Mouse (Mus musculus) ES-E14 (cell line): Measurements from ENCODE around the gene Tpte. TPM values are rescaled to one million over a fixed set of nuclear protein-coding genes. Genes with fewer than 3 reads are reported as not detected.

ENCODE experiments used
- DNase-seq: peaks from one replicate; pipeline ENCODE4 v3.0.0-alpha.2; 2013; ENCODE audit warnings: low read depth, low spot score
- H3K27ac ChIP-seq: 2 replicates; pipeline ENCODE4 v1.5.1; 2012; ENCODE audit warnings: low read depth, mild to moderate bottlenecking, low read length, moderate library complexity, mixed read lengths; ENCODE audit not compliant: poor library complexity, insufficient read depth, severe bottlenecking
- H3K36me3 ChIP-seq: 2 replicates; pipeline ENCODE4 v1.6.1; 2012; ENCODE audit warnings: mild to moderate bottlenecking, low read length, moderate library complexity, mixed read lengths; ENCODE audit not compliant: control insufficient read depth, poor library complexity, insufficient read depth, severe bottlenecking
- H3K4me1 ChIP-seq, 2 experiments: fragments of 150-350 bp in 1 of 2; sonication (generic) in 1 of 2; 2 replicates each; pipeline ENCODE4 v1.6.1; 2012; ENCODE audit warnings: low read length in 2 of 2, mild to moderate bottlenecking in 1 of 2, mixed read lengths in 1 of 2; ENCODE audit not compliant: control insufficient read depth in 2 of 2, insufficient read depth in 2 of 2, poor library complexity in 1 of 2
- H3K4me3 ChIP-seq, 2 experiments: fragments of 150-350 bp in 1 of 2; sonication (generic) in 1 of 2; 2 replicates each; pipeline ENCODE4 v1.5.1; 2012; ENCODE audit warnings: low read length in 2 of 2, low read depth in 1 of 2, mild to moderate bottlenecking in 1 of 2, mixed read lengths in 1 of 2; ENCODE audit not compliant: insufficient read depth in 1 of 2, poor library complexity in 1 of 2, severe bottlenecking in 1 of 2
- H3K9ac ChIP-seq: 2 replicates; pipeline ENCODE4 v1.6.1; 2012; ENCODE audit warnings: low read depth, mild to moderate bottlenecking, low read length, mixed read lengths; ENCODE audit not compliant: poor library complexity, insufficient read depth, severe bottlenecking
- H3K9me3 ChIP-seq: fragments of 150-350 bp; sonication (generic); 2 replicates; pipeline ENCODE4 v1.6.1; 2012; ENCODE audit warnings: low read depth, mild to moderate bottlenecking, low read length; ENCODE audit not compliant: control insufficient read depth, insufficient read depth
- CHD2 ChIP-seq: IDR thresholded peaks from 2 replicates; pipeline ENCODE4 v1.6.1; 2014; ENCODE audit warnings: mild to moderate bottlenecking, low read depth, low read length, inconsistent platforms
- HCFC1 ChIP-seq: IDR thresholded peaks from 2 replicates; pipeline ENCODE4 v1.6.1; 2012; ENCODE audit warnings: low read length, inconsistent platforms, borderline replicate concordance; ENCODE audit not compliant: insufficient read depth
- MAFK ChIP-seq: IDR thresholded peaks from 2 replicates; pipeline ENCODE4 v1.6.1; 2014; ENCODE audit warnings: mild to moderate bottlenecking, low read depth, low read length, inconsistent platforms; ENCODE audit not compliant: insufficient read depth
- ZC3H11A ChIP-seq: IDR thresholded peaks from 2 replicates; pipeline ENCODE4 v1.6.1; 2012; ENCODE audit warnings: low read depth, mild to moderate bottlenecking, inconsistent platforms, low read length, borderline replicate concordance
- ZNF384 ChIP-seq: IDR thresholded peaks from 2 replicates; pipeline ENCODE4 v1.6.1; 2012; ENCODE audit warnings: low read depth, low read length, inconsistent platforms
- in situ Hi-C, 2 experiments: fragments of 600-800 bp; cut with MboI; formaldehyde crosslinking; loops; one replicate each; pipeline ENCODE4 v1.15.1; 2025; ENCODE audit warnings: low sequenced_read_pairs in 2 of 2, inconsistent platforms in 1 of 2; ENCODE audit not compliant: unreplicated experiment in 2 of 2
- total RNA-seq: library from RNA; depleted of rRNA; stranded (reverse); fragments of 300-350 nt; gene quantifications from 2 replicates; pipeline ENCODE4 v1.2.3, GENCODE M21; 2012

The Tpte gene
- total RNA-seq, 1 experiment = not detected

- Histone ChIP-seq H3K9me3 (no peaks in the 10 kb centered on the region), H3K4me1 (0 out of 4 replicates have a peak, but pooled peaks cover 0 to 1% of the 10 kb centered on the region in 2 experiments), H3K4me3 (no peak overlapping the region), H3K27ac (no peak overlapping the region), H3K9ac (no peak overlapping the region), H3K36me3 (peaks cover 18% of the 10 kb centered on the region)
- no peak for DNase-seq
- in situ Hi-C loops = no loop called here
- TF ChIP-seq ZNF384 = no peak
- no peak for TF ChIP-seq MAFK
- TF ChIP-seq HCFC1 = no peak
- no peak for TF ChIP-seq CHD2
- TF ChIP-seq ZC3H11A = no peak
Observed at GRCm38 (mm10) chr8:22376903-22377302, 93.7 kb downstream of the Tpte start.

GRCm38 (mm10) chr8:22380934-22381333, 97.7 kb downstream of the Tpte start:
- Histone ChIP-seq H3K36me3 (peaks cover 33% of the 10 kb centered on the region), H3K27ac (no peak overlapping the region), H3K9me3 (no peaks in the 10 kb centered on the region), H3K9ac (no peak overlapping the region), H3K4me1 (0 out of 4 replicates have a peak, but pooled peaks cover 0 to 1% of the 10 kb centered on the region in 2 experiments), H3K4me3 (no peak overlapping the region)
- no peak for TF ChIP-seq CHD2
- TF ChIP-seq ZC3H11A = no peak
- TF ChIP-seq HCFC1 = no peak
- no peak for TF ChIP-seq MAFK
- TF ChIP-seq ZNF384 = no peak
- no peak for DNase-seq
- in situ Hi-C loops = no loop called here

- Histone ChIP-seq H3K27ac (no peak overlapping the region), H3K4me1 (no peaks in the 10 kb centered on the region), H3K36me3 (peaks cover 28% of the 10 kb centered on the region; the same call in 1 of the 2 replicates), H3K9ac (0 out of 2 replicates have a peak overlapping the region, but pooled peaks have one; percentile 25), H3K4me3 (no peak overlapping the region), H3K9me3 (no peaks in the 10 kb centered on the region)
- DNase-seq = no peak
- in situ Hi-C loops = no loop called here
- TF ChIP-seq MAFK = no peak
- TF ChIP-seq ZC3H11A = no peak
- no peak for TF ChIP-seq CHD2
- no peak for TF ChIP-seq HCFC1
- no peak for TF ChIP-seq ZNF384
Observed at GRCm38 (mm10) chr8:22382824-22383595, 99.8 kb downstream of the Tpte start.

DNA sequence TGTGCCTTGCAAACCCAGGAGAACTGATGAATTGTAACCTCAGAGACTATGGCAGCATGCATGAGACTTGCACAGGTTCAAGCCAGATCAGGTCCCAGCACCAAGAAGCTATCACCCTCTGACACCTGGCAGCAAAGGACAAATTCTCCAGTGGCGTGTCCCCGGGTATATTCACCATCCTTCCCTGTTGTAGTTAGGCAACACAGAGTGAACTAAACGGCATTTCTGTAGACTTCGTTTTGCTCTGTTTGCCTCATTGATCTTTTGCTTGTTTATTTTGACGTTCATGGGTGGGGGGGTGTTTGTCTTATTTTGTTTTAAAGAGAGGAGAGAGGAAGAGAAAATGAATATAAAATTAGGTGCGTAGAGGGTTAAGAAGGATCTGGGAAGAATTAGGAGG, 101.9 kb downstream of the Tpte start:
- Histone ChIP-seq H3K9me3 (no peaks in the 10 kb centered on the region), H3K9ac (no peak overlapping the region), H3K4me3 (no peak overlapping the region), H3K4me1 (no peaks in the 10 kb centered on the region), H3K27ac (no peak overlapping the region), H3K36me3 (peaks cover 40% of the 10 kb centered on the region; the same call in 1 of the 2 replicates)
- DNase-seq = no peak
- TF ChIP-seq MAFK (no peak), ZNF384 (no peak), CHD2 (no peak), HCFC1 (no peak), ZC3H11A (no peak)
- in situ Hi-C loops = no loop called here

GRCm38 (mm10) chr8:22389874-22390273, 106.6 kb downstream of the Tpte start:
- no peak for DNase-seq
- H3K36me3 ChIP-seq = peaks cover 33% of the 10 kb centered on the region; the same call in 1 of the 2 replicates
- in situ Hi-C loops = no loop called here
- no peak overlapping the region for H3K4me3 ChIP-seq
- TF ChIP-seq HCFC1 (no peak), ZNF384 (no peak), ZC3H11A (no peak), CHD2 (no peak), MAFK (no peak)
- no peaks in the 10 kb centered on the region for H3K4me1 ChIP-seq
- H3K9me3 ChIP-seq = no peaks in the 10 kb centered on the region
- H3K9ac ChIP-seq = no peak overlapping the region
- no peak overlapping the region for H3K27ac ChIP-seq
